Mouse (Mus musculus) liver, postnatal 0 days (tissue): ENCODE measurements at regions not wholly inside any gene's neighbourhood (a gene's known extent, or its start where the extent isn't known, plus 50 kb on each side); places are given as distances from the start of the nearest gene placed in this dataset.

Experiments used
- CTCF ChIP-seq: sonication (generic); IDR thresholded peaks from 2 replicates; pipeline ENCODE4 v1.5.1; 2016; ENCODE audit warnings: antibody characterized with exemption, low read depth
- EP300 ChIP-seq: IDR thresholded peaks from 2 replicates; pipeline ENCODE4 v1.6.1; 2016; ENCODE audit warnings: antibody characterized with exemption, low read depth, mild to moderate bottlenecking

- TF ChIP-seq CTCF (no peak), EP300 (no peak)
These were observed 107.6 kb downstream of the Kdr start for GRCm38 (mm10) chr5:75870666-75871065.
